Mouse (Mus musculus) midbrain, embryonic 14.5 days (tissue): ENCODE results near the gene Itsn2. TPM values are rescaled to one million over a fixed set of nuclear protein-coding genes. Genes with fewer than 3 reads are reported as not detected.

ENCODE experiments used
- ATAC-seq: fragments of 200-750 bp; cut with Nextera tagmentation; 2 replicates; pipeline ENCODE4 v1.8.0; 2017; ENCODE audit warnings: moderate number of reproducible peaks, moderate library complexity; ENCODE audit not compliant: low FRiP score, low TSS enrichment
- DNase-seq: peaks from one replicate; pipeline ENCODE4 v3.0.0-alpha.2; 2015
- H3K27ac ChIP-seq: fragments of 300-500 bp; sonication (generic); replicated peaks from 2 replicates; pipeline ENCODE4 v1.5.1; 2014; ENCODE audit warnings: mild to moderate bottlenecking, low read depth, low read length, moderate library complexity
- H3K27me3 ChIP-seq: fragments of 300-500 bp; sonication (generic); 2 replicates; pipeline ENCODE4 v1.6.1; 2014; ENCODE audit warnings: low read length, control low read depth, mixed read lengths; ENCODE audit not compliant: control insufficient read depth, insufficient read depth
- H3K36me3 ChIP-seq: fragments of 300-500 bp; sonication (generic); 2 replicates; pipeline ENCODE4 v1.6.1; 2014; ENCODE audit warnings: low read length, control low read depth; ENCODE audit not compliant: control insufficient read depth, insufficient read depth
- H3K4me1 ChIP-seq: fragments of 300-500 bp; sonication (generic); 2 replicates; pipeline ENCODE4 v1.6.1; 2014; ENCODE audit warnings: mild to moderate bottlenecking, antibody characterized with exemption, low read length, control low read depth; ENCODE audit not compliant: control insufficient read depth, insufficient read depth
- H3K4me2 ChIP-seq: fragments of 300-500 bp; sonication (generic); 2 replicates; pipeline ENCODE4 v1.6.1; 2014; ENCODE audit warnings: mild to moderate bottlenecking, low read length, moderate library complexity
- H3K4me3 ChIP-seq: fragments of 300-500 bp; sonication (generic); replicated peaks from 2 replicates; pipeline ENCODE4 v1.5.1; 2014; ENCODE audit warnings: low read depth, low read length
- H3K9ac ChIP-seq: fragments of 300-500 bp; sonication (generic); replicated peaks from 2 replicates; pipeline ENCODE4 v1.6.1; 2014; ENCODE audit warnings: mild to moderate bottlenecking, low read length, moderate library complexity
- H3K9me3 ChIP-seq: fragments of 300-500 bp; sonication (generic); 2 replicates; pipeline ENCODE4 v1.6.1; 2016; ENCODE audit warnings: low read length, control low read depth, mixed read lengths; ENCODE audit not compliant: control insufficient read depth
- WGBS: fragments of 180-500 bp; shearing (Covaris S2); extraction: QIAGEN DNeasy Blood & Tissue Kit; methylation state at CpG from one replicate; pipeline ENCODE4 v1.1.7; 2014; 5-methylcytosine and 5-hydroxymethylcytosine counted together
- polyA plus RNA-seq: library from polyadenylated mRNA; unstranded; fragments of >200 nt; fragmentation: Nextera tagmentation; extraction: Ambion mirVana; gene quantifications from 2 replicates; pipeline ENCODE4 v1.2.1, GENCODE M21; 2014

Gene Itsn2
- polyA plus RNA-seq, 1 experiment from 2014 or later, result 21.2 TPM

GRCm38 (mm10) chr12:4592025-4592424 lies 413 bp upstream of the Itsn2 start:
- Histone ChIP-seq H3K4me3 (0 out of 2 replicates have a peak overlapping the region, but pooled peaks have one; percentile 79), H3K4me1 (peaks cover 7% of the 10 kb centered on the region; the same call in 1 of the 2 replicates), H3K9me3 (no peaks in the 10 kb centered on the region), H3K27me3 (no peaks in the 10 kb centered on the region), H3K27ac (no peak overlapping the region), H3K4me2 (peak overlapping the region; percentile 76), H3K9ac (no peak overlapping the region), H3K36me3 (no peaks in the 10 kb centered on the region)
- 71% methylated on average over 6 of the region's 6 CpGs for WGBS
- no peak for DNase-seq
- ATAC-seq, result no peak

- Histone ChIP-seq H3K4me3 (peak overlapping the region; percentile 79), H3K9ac (peak overlapping the region; percentile 77), H3K27me3 (no peaks in the 10 kb centered on the region), H3K4me1 (peaks cover 7% of the 10 kb centered on the region; the same call in 1 of the 2 replicates), H3K27ac (peak overlapping the region; percentile 57), H3K4me2 (peak overlapping the region; percentile 76), H3K9me3 (no peaks in the 10 kb centered on the region), H3K36me3 (no peaks in the 10 kb centered on the region)
- under 1% methylated on average over 78 of the region's 80 CpGs for WGBS
- ATAC-seq (peak; percentile 77), DNase-seq (peak; percentile 68)
Observed at GRCm38 (mm10) chr12:4593166-4593929, 910 bp downstream of the Itsn2 start.

GRCm38 (mm10) chr12:4593930-4594391 lies 1.5 kb downstream of the Itsn2 start:
- Histone ChIP-seq H3K27ac (no peak overlapping the region), H3K9me3 (no peaks in the 10 kb centered on the region), H3K36me3 (no peaks in the 10 kb centered on the region), H3K4me1 (peaks cover 7% of the 10 kb centered on the region; the same call in 1 of the 2 replicates), H3K4me2 (peak overlapping the region; percentile 76), H3K27me3 (no peaks in the 10 kb centered on the region), H3K9ac (peak overlapping the region; percentile 77; the same call in 1 of the 2 replicates), H3K4me3 (peak overlapping the region; percentile 79)
- no peak for DNase-seq
- ATAC-seq, result no peak
- 68% methylated on average over 9 of the region's 9 CpGs for WGBS

GRCm38 (mm10) chr12:4595055-4595454 lies 2.6 kb downstream of the Itsn2 start:
- no peaks in the 10 kb centered on the region for H3K36me3 ChIP-seq
- H3K27ac ChIP-seq, result no peak overlapping the region
- WGBS, result 83% methylated on average over 6 of the region's 6 CpGs
- H3K9ac ChIP-seq, result no peak overlapping the region
- ATAC-seq (no peak), DNase-seq (no peak)
- H3K4me1 ChIP-seq, result peaks cover 7% of the 10 kb centered on the region; the same call in 1 of the 2 replicates
- H3K4me3 ChIP-seq, result no peak overlapping the region
- H3K4me2 ChIP-seq, result no peak overlapping the region
- no peaks in the 10 kb centered on the region for H3K9me3 ChIP-seq
- no peaks in the 10 kb centered on the region for H3K27me3 ChIP-seq

GRCm38 (mm10) chr12:4598666-4599428 lies 6.4 kb downstream of the Itsn2 start:
- H3K36me3 ChIP-seq, result no peaks in the 10 kb centered on the region
- no peak overlapping the region for H3K4me3 ChIP-seq
- 66% methylated on average over 8 of the region's 8 CpGs for WGBS
- H3K27me3 ChIP-seq, result no peaks in the 10 kb centered on the region
- DNase-seq, result no peak
- H3K9ac ChIP-seq, result no peak overlapping the region
- no peak overlapping the region for H3K4me2 ChIP-seq
- no peak for ATAC-seq
- peaks cover 3% of the 10 kb centered on the region; the same call in 1 of the 2 replicates for H3K4me1 ChIP-seq
- H3K9me3 ChIP-seq, result no peaks in the 10 kb centered on the region
- no peak overlapping the region for H3K27ac ChIP-seq

- Histone ChIP-seq H3K27ac (no peak overlapping the region), H3K9me3 (no peaks in the 10 kb centered on the region), H3K36me3 (no peaks in the 10 kb centered on the region), H3K27me3 (no peaks in the 10 kb centered on the region), H3K9ac (no peak overlapping the region), H3K4me1 (no peaks in the 10 kb centered on the region), H3K4me3 (no peak overlapping the region), H3K4me2 (no peak overlapping the region)
- no peak for ATAC-seq
- no peak for DNase-seq
- WGBS, result 79% methylated on average over 4 of the region's 4 CpGs
Observed at GRCm38 (mm10) chr12:4599713-4600112, 7.3 kb downstream of the Itsn2 start.

GRCm38 (mm10) chr12:4606625-4607024 lies 14.2 kb downstream of the Itsn2 start:
- no peak overlapping the region for H3K9ac ChIP-seq
- no peak for ATAC-seq
- DNase-seq, result no peak
- H3K4me1 ChIP-seq, result no peaks in the 10 kb centered on the region
- H3K9me3 ChIP-seq, result no peaks in the 10 kb centered on the region
- 34% methylated on average over 3 of the region's 3 CpGs for WGBS
- no peak overlapping the region for H3K4me2 ChIP-seq
- H3K27me3 ChIP-seq, result no peaks in the 10 kb centered on the region
- no peak overlapping the region for H3K27ac ChIP-seq
- H3K36me3 ChIP-seq, result no peaks in the 10 kb centered on the region
- no peak overlapping the region for H3K4me3 ChIP-seq

GRCm38 (mm10) chr12:4614722-4615121 lies 22.3 kb downstream of the Itsn2 start:
- Histone ChIP-seq H3K36me3 (no peaks in the 10 kb centered on the region), H3K9me3 (no peaks in the 10 kb centered on the region), H3K4me2 (no peak overlapping the region), H3K4me3 (no peak overlapping the region), H3K4me1 (no peaks in the 10 kb centered on the region), H3K27me3 (no peaks in the 10 kb centered on the region), H3K9ac (no peak overlapping the region), H3K27ac (no peak overlapping the region)
- WGBS, result 90% methylated on average over 2 of the region's 2 CpGs
- ATAC-seq (no peak), DNase-seq (no peak)
